Mouse (Mus musculus) ES-E14 (cell line): ENCODE results near the gene Vegfd. TPM values are rescaled to one million over a fixed set of nuclear protein-coding genes. Genes with fewer than 3 reads are reported as not detected.

Source experiments
- DNase-seq: peaks from one replicate; pipeline ENCODE4 v3.0.0-alpha.2; 2013; ENCODE audit warnings: low read depth, low spot score
- H3K27ac ChIP-seq: 2 replicates; pipeline ENCODE4 v1.5.1; 2012; ENCODE audit warnings: low read depth, mild to moderate bottlenecking, low read length, moderate library complexity, mixed read lengths; ENCODE audit not compliant: poor library complexity, insufficient read depth, severe bottlenecking
- H3K36me3 ChIP-seq: 2 replicates; pipeline ENCODE4 v1.6.1; 2012; ENCODE audit warnings: mild to moderate bottlenecking, low read length, moderate library complexity, mixed read lengths; ENCODE audit not compliant: control insufficient read depth, poor library complexity, insufficient read depth, severe bottlenecking
- H3K4me1 ChIP-seq, 2 experiments: fragments of 150-350 bp in 1 of 2; sonication (generic) in 1 of 2; 2 replicates each; pipeline ENCODE4 v1.6.1; 2012; ENCODE audit warnings: low read length in 2 of 2, mild to moderate bottlenecking in 1 of 2, mixed read lengths in 1 of 2; ENCODE audit not compliant: control insufficient read depth in 2 of 2, insufficient read depth in 2 of 2, poor library complexity in 1 of 2
- H3K4me3 ChIP-seq, 2 experiments: fragments of 150-350 bp in 1 of 2; sonication (generic) in 1 of 2; 2 replicates each; pipeline ENCODE4 v1.5.1; 2012; ENCODE audit warnings: low read length in 2 of 2, low read depth in 1 of 2, mild to moderate bottlenecking in 1 of 2, mixed read lengths in 1 of 2; ENCODE audit not compliant: insufficient read depth in 1 of 2, poor library complexity in 1 of 2, severe bottlenecking in 1 of 2
- H3K9ac ChIP-seq: 2 replicates; pipeline ENCODE4 v1.6.1; 2012; ENCODE audit warnings: low read depth, mild to moderate bottlenecking, low read length, mixed read lengths; ENCODE audit not compliant: poor library complexity, insufficient read depth, severe bottlenecking
- H3K9me3 ChIP-seq: fragments of 150-350 bp; sonication (generic); 2 replicates; pipeline ENCODE4 v1.6.1; 2012; ENCODE audit warnings: low read depth, mild to moderate bottlenecking, low read length; ENCODE audit not compliant: control insufficient read depth, insufficient read depth
- CHD2 ChIP-seq: IDR thresholded peaks from 2 replicates; pipeline ENCODE4 v1.6.1; 2014; ENCODE audit warnings: mild to moderate bottlenecking, low read depth, low read length, inconsistent platforms
- HCFC1 ChIP-seq: IDR thresholded peaks from 2 replicates; pipeline ENCODE4 v1.6.1; 2012; ENCODE audit warnings: low read length, inconsistent platforms, borderline replicate concordance; ENCODE audit not compliant: insufficient read depth
- MAFK ChIP-seq: IDR thresholded peaks from 2 replicates; pipeline ENCODE4 v1.6.1; 2014; ENCODE audit warnings: mild to moderate bottlenecking, low read depth, low read length, inconsistent platforms; ENCODE audit not compliant: insufficient read depth
- ZC3H11A ChIP-seq: IDR thresholded peaks from 2 replicates; pipeline ENCODE4 v1.6.1; 2012; ENCODE audit warnings: low read depth, mild to moderate bottlenecking, inconsistent platforms, low read length, borderline replicate concordance
- ZNF384 ChIP-seq: IDR thresholded peaks from 2 replicates; pipeline ENCODE4 v1.6.1; 2012; ENCODE audit warnings: low read depth, low read length, inconsistent platforms
- in situ Hi-C, 2 experiments: fragments of 600-800 bp; cut with MboI; formaldehyde crosslinking; loops; one replicate each; pipeline ENCODE4 v1.15.1; 2025; ENCODE audit warnings: low sequenced_read_pairs in 2 of 2, inconsistent platforms in 1 of 2; ENCODE audit not compliant: unreplicated experiment in 2 of 2
- total RNA-seq: library from RNA; depleted of rRNA; stranded (reverse); fragments of 300-350 nt; gene quantifications from 2 replicates; pipeline ENCODE4 v1.2.3, GENCODE M21; 2012; rRNA removed

The Vegfd gene
- total RNA-seq, 1 experiment, result 0.76 TPM

GRCm38 (mm10) chrX:164446835-164447681 lies 73.9 kb downstream of the Vegfd start:
- in situ Hi-C loops, result no loop called here
- Histone ChIP-seq H3K4me3 (no peak overlapping the region), H3K9me3 (no peaks in the 10 kb centered on the region), H3K4me1 (no peaks in the 10 kb centered on the region), H3K9ac (no peak overlapping the region), H3K27ac (no peak overlapping the region), H3K36me3 (no peaks in the 10 kb centered on the region)
- TF ChIP-seq ZC3H11A (no peak), CHD2 (no peak), HCFC1 (no peak), ZNF384 (no peak), MAFK (no peak)
- no peak for DNase-seq

- Histone ChIP-seq H3K4me1 (no peaks in the 10 kb centered on the region), H3K9ac (no peak overlapping the region), H3K9me3 (no peaks in the 10 kb centered on the region), H3K36me3 (no peaks in the 10 kb centered on the region), H3K4me3 (no peak overlapping the region), H3K27ac (no peak overlapping the region)
- in situ Hi-C loops, result no loop called here
- no peak for DNase-seq
- no peak for TF ChIP-seq ZC3H11A
- no peak for TF ChIP-seq MAFK
- no peak for TF ChIP-seq CHD2
- no peak for TF ChIP-seq HCFC1
- no peak for TF ChIP-seq ZNF384
Measured at GRCm38 (mm10) chrX:164447682-164448071, 74.5 kb downstream of the Vegfd start.

- in situ Hi-C loops, result no loop called here
- DNase-seq, result peak; percentile 27
- no peaks in the 10 kb centered on the region for H3K4me1 ChIP-seq
Measured at GRCm38 (mm10) chrX:164449201-164449600, 76.0 kb downstream of the Vegfd start.

More at GRCm38 (mm10) chrX:164449201-164449600, 76.0 kb downstream of the Vegfd start:
- Histone ChIP-seq H3K27ac (no peak overlapping the region), H3K4me3 (no peak overlapping the region), H3K9ac (no peak overlapping the region), H3K36me3 (no peaks in the 10 kb centered on the region), H3K9me3 (no peaks in the 10 kb centered on the region)
- no peak for TF ChIP-seq CHD2
- TF ChIP-seq ZC3H11A, result no peak
- TF ChIP-seq ZNF384, result no peak
- no peak for TF ChIP-seq MAFK
- TF ChIP-seq HCFC1, result no peak

Other genes starting within 250 kb of the Vegfd start
- gene Ace2, start 234.0 kb upstream of the Vegfd start, total RNA-seq, result not detected in 2 replicates
- not detected in 2 replicates for gene Bmx, start 115.2 kb upstream of the Vegfd start, total RNA-seq
- 9.2 and 10.5 TPM in 2 replicates for gene Pir, start 104.0 kb upstream of the Vegfd start, total RNA-seq
- 14.2 TPM in 2 replicates for gene Piga, start 46.4 kb downstream of the Vegfd start, total RNA-seq
- 0.18 TPM in 1 of 2 replicates, not detected in the other for gene Asb11, start 63.6 kb downstream of the Vegfd start, total RNA-seq
- gene Asb9, start 132.9 kb downstream of the Vegfd start, total RNA-seq, result not detected in 2 replicates